In genomic region chr17:6617689-6618400, GRCm38 (mm10) we compare ENCODE assay signal across 9 mouse cellular contexts. TPM values are rescaled to one million over a fixed set of nuclear protein-coding genes. Genes with fewer than 3 reads are reported as not detected.
A peak's percentile ranks its signal among the peaks of the same experiment; 100 is the strongest.
DNase-seq lines count a peak whose midpoint lies in the region; ATAC-seq lines count a peak whose summit lies in the region.
"Not testable (repeated sequence)": the region's sequence is repeated elsewhere in the genome, so short reads cannot be mapped to it uniquely, and the experiment has no call there.
"Had no signal": no experiment of that assay in that cellular context is flagged by ENCODE, and none has a peak within 500 bp of the region (broad histone marks: within the 10 kb centered on the region; RNA-seq: fewer than 3 reads in every experiment).

No protein-coding gene starts in this region.

- not testable (repeated sequence) for H3K4me2 ChIP-seq in heart, embryonic 16.5 days (ENCODE audit: low read depth, low read length); intestine, embryonic 14.5 days (ENCODE audit: low read length); kidney, embryonic 15.5 days; liver, embryonic 11.5 days; liver, embryonic 16.5 days (ENCODE audit: low read depth, low read length); midbrain, embryonic 16.5 days (ENCODE audit: low read length); stomach, embryonic 16.5 days (ENCODE audit: low read depth, low read length)

- H3K9ac ChIP-seq in heart, embryonic 16.5 days (ENCODE audit: low read length); intestine, embryonic 14.5 days (ENCODE audit: low read length); kidney, embryonic 15.5 days; liver, embryonic 11.5 days (ENCODE audit: low read depth, low read length); liver, embryonic 16.5 days (ENCODE audit: low read depth, low read length); midbrain, embryonic 16.5 days (ENCODE audit: low read depth, low read length); stomach, embryonic 16.5 days (ENCODE audit: low read length): not testable (repeated sequence)

- not testable (repeated sequence) for DNase-seq in intestine, embryonic 14.5 days (ENCODE audit: low spot score); liver, embryonic 11.5 days (ENCODE audit: low spot score)

- not testable (repeated sequence) for H3K36me3 ChIP-seq in heart, embryonic 16.5 days (ENCODE audit: control insufficient read depth, insufficient read depth); intestine, embryonic 14.5 days (ENCODE audit: control insufficient read depth, insufficient read depth, low read length); kidney, embryonic 15.5 days; liver, embryonic 11.5 days (ENCODE audit: control insufficient read depth, insufficient read depth, low read length); liver, embryonic 16.5 days (ENCODE audit: control insufficient read depth, insufficient read depth); midbrain, embryonic 16.5 days (ENCODE audit: control insufficient read depth, insufficient read depth, low read length); stomach, embryonic 16.5 days (ENCODE audit: control insufficient read depth, insufficient read depth, low read length)

- not testable (repeated sequence) for H3K27me3 ChIP-seq in heart, embryonic 16.5 days (ENCODE audit: control insufficient read depth, insufficient read depth, low read length); intestine, embryonic 14.5 days (replicated peaks; ENCODE audit: control insufficient read depth, insufficient read depth, low read length); kidney, embryonic 15.5 days; liver, embryonic 11.5 days (replicated peaks; ENCODE audit: control insufficient read depth, insufficient read depth, low read length); liver, embryonic 16.5 days (ENCODE audit: control insufficient read depth, insufficient read depth, low read depth, low read length); midbrain, embryonic 16.5 days (ENCODE audit: control insufficient read depth, insufficient read depth, low read depth, low read length); stomach, embryonic 16.5 days (ENCODE audit: control insufficient read depth, insufficient read depth, low read length)

- H3K27ac ChIP-seq in heart, embryonic 16.5 days (ENCODE audit: low read length); intestine, embryonic 14.5 days (ENCODE audit: low read depth); kidney, embryonic 15.5 days; liver, embryonic 11.5 days (ENCODE audit: low read depth, low read length); liver, embryonic 16.5 days (ENCODE audit: low read length); midbrain, embryonic 16.5 days (ENCODE audit: low read length); stomach, embryonic 16.5 days (ENCODE audit: low read length): not testable (repeated sequence)

- WGBS in heart, embryonic 16.5 days: 74% methylated on average over 5 of the region's 13 CpGs
- WGBS in intestine, embryonic 14.5 days: 37% methylated on average over 7 of the region's 13 CpGs
- 24% methylated on average over 9 of the region's 13 CpGs for WGBS in kidney, embryonic 15.5 days
- WGBS in liver, embryonic 11.5 days: 52% methylated on average over 6 of the region's 13 CpGs
- WGBS in liver, embryonic 16.5 days (ENCODE audit: insufficient replicate concordance): 60% methylated on average over 7 of the region's 13 CpGs
- 73% methylated on average over 6 of the region's 13 CpGs for WGBS in midbrain, embryonic 16.5 days
- WGBS in stomach, embryonic 16.5 days: 45% methylated on average over 7 of the region's 13 CpGs

- H3K4me3 ChIP-seq in heart, embryonic 16.5 days (ENCODE audit: low read length); intestine, embryonic 14.5 days (ENCODE audit: low read depth, low read length); kidney, embryonic 15.5 days (replicated peaks); liver, embryonic 11.5 days (ENCODE audit: low read depth, low read length); liver, embryonic 16.5 days (ENCODE audit: low read depth, low read length); midbrain, embryonic 16.5 days (ENCODE audit: low read depth, low read length); stomach, embryonic 16.5 days (replicated peaks; ENCODE audit: low read length): not testable (repeated sequence)

- H3K9me3 ChIP-seq in heart, embryonic 16.5 days (replicated peaks; ENCODE audit: control insufficient read depth, low read length); intestine, embryonic 14.5 days (ENCODE audit: control insufficient read depth, low read length); kidney, embryonic 15.5 days (replicated peaks); liver, embryonic 11.5 days (ENCODE audit: control insufficient read depth, low read length); liver, embryonic 16.5 days (replicated peaks; ENCODE audit: control insufficient read depth, low read length); midbrain, embryonic 16.5 days (replicated peaks; ENCODE audit: control insufficient read depth, low read length, poor library complexity, severe bottlenecking); stomach, embryonic 16.5 days (replicated peaks; ENCODE audit: control insufficient read depth, low read length): not testable (repeated sequence)

- H3K4me1 ChIP-seq in heart, embryonic 16.5 days (ENCODE audit: control insufficient read depth, insufficient read depth, low read length); intestine, embryonic 14.5 days (replicated peaks; ENCODE audit: control insufficient read depth, insufficient read depth, low read length); kidney, embryonic 15.5 days; liver, embryonic 11.5 days (replicated peaks; ENCODE audit: control insufficient read depth, insufficient read depth, low read length); liver, embryonic 16.5 days (ENCODE audit: control insufficient read depth, low read depth, low read length); midbrain, embryonic 16.5 days (ENCODE audit: control insufficient read depth, insufficient read depth, low read length); stomach, embryonic 16.5 days (ENCODE audit: control insufficient read depth, insufficient read depth, low read length): not testable (repeated sequence)

- peak; percentile 28; the same call in 1 of the 2 replicates for ATAC-seq in heart, embryonic 16.5 days (replicated peaks; ENCODE audit: extremely low read depth, insufficient read depth, low FRiP score)
- ATAC-seq in intestine, embryonic 14.5 days (replicated peaks; ENCODE audit: low FRiP score, low TSS enrichment, low read depth): peak; percentile 73
- ATAC-seq in kidney, embryonic 15.5 days (replicated peaks; ENCODE audit: low FRiP score): peak; percentile 71
- peak; percentile 58 for ATAC-seq in liver, embryonic 11.5 days (replicated peaks; ENCODE audit: low FRiP score)
- peak; percentile 74 for ATAC-seq in liver, embryonic 16.5 days (ENCODE audit: low read depth)
- 0 out of 2 replicates have a peak, but pooled peaks have one; percentile 28 for ATAC-seq in midbrain, embryonic 16.5 days
- peak; percentile 71 for ATAC-seq in stomach, embryonic 16.5 days (ENCODE audit: insufficient read depth, low FRiP score)

RNA-seq across cellular contexts. Expression of gene Dynlt1c, which starts 16.4 kb away (rescaled TPM):
- 27.9 and 28.4 TPM in 2 replicates for polyA plus RNA-seq in heart, embryonic 16.5 days (2015; fragmentation: Nextera tagmentation; extraction: Ambion mirVana)
- polyA plus RNA-seq in intestine, embryonic 14.5 days (2014; fragmentation: Nextera tagmentation; extraction: Ambion mirVana): 36.1 and 44.8 TPM in 2 replicates
- 41.7 and 46.3 TPM in 2 replicates for polyA plus RNA-seq in kidney, embryonic 15.5 days (2015; fragmentation: Nextera tagmentation; extraction: Ambion mirVana)
- 16.7 and 20.2 TPM in 2 replicates for polyA plus RNA-seq in liver, embryonic 11.5 days (2014; fragmentation: Nextera tagmentation; extraction: Ambion mirVana)
- 8.5 and 9.3 TPM in 2 replicates for polyA plus RNA-seq in liver, embryonic 16.5 days (2015; fragmentation: Nextera tagmentation; extraction: Ambion mirVana)
- polyA plus RNA-seq in midbrain, embryonic 16.5 days (2015; fragmentation: Nextera tagmentation; extraction: Ambion mirVana): 61.5 and 73.2 TPM in 2 replicates
- polyA plus RNA-seq in stomach, embryonic 16.5 days (2015; fragmentation: Nextera tagmentation; extraction: Ambion mirVana): 34.9 and 35.7 TPM in 2 replicates

RNA-seq across cellular contexts. Expression of gene Dynlt1f, which starts 37.9 kb away (rescaled TPM):
- 181 and 182 TPM in 2 replicates for polyA plus RNA-seq in heart, embryonic 16.5 days (2015; fragmentation: Nextera tagmentation; extraction: Ambion mirVana)
- polyA plus RNA-seq in intestine, embryonic 14.5 days (2014; fragmentation: Nextera tagmentation; extraction: Ambion mirVana): 323 and 326 TPM in 2 replicates
- 234 and 259 TPM in 2 replicates for polyA plus RNA-seq in kidney, embryonic 15.5 days (2015; fragmentation: Nextera tagmentation; extraction: Ambion mirVana)
- 182 and 183 TPM in 2 replicates for polyA plus RNA-seq in liver, embryonic 11.5 days (2014; fragmentation: Nextera tagmentation; extraction: Ambion mirVana)
- 64.6 and 76.0 TPM in 2 replicates for polyA plus RNA-seq in liver, embryonic 16.5 days (2015; fragmentation: Nextera tagmentation; extraction: Ambion mirVana)
- 224 and 243 TPM in 2 replicates for polyA plus RNA-seq in midbrain, embryonic 16.5 days (2015; fragmentation: Nextera tagmentation; extraction: Ambion mirVana)
- polyA plus RNA-seq in stomach, embryonic 16.5 days (2015; fragmentation: Nextera tagmentation; extraction: Ambion mirVana): 211 and 215 TPM in 2 replicates

RNA-seq across cellular contexts. Expression of gene Sytl3, which starts 41.0 kb away (rescaled TPM):
- 2.6 and 5.2 TPM in 2 replicates for polyA plus RNA-seq in heart, embryonic 16.5 days (2015; fragmentation: Nextera tagmentation; extraction: Ambion mirVana)
- 0.47 and 0.60 TPM in 2 replicates for polyA plus RNA-seq in intestine, embryonic 14.5 days (2014; fragmentation: Nextera tagmentation; extraction: Ambion mirVana)
- 1.1 and 1.2 TPM in 2 replicates for polyA plus RNA-seq in kidney, embryonic 15.5 days (2015; fragmentation: Nextera tagmentation; extraction: Ambion mirVana)
- polyA plus RNA-seq in liver, embryonic 11.5 days (2014; fragmentation: Nextera tagmentation; extraction: Ambion mirVana): not detected in 2 replicates
- polyA plus RNA-seq in liver, embryonic 16.5 days (2015; fragmentation: Nextera tagmentation; extraction: Ambion mirVana): 0.18 and 0.28 TPM in 2 replicates
- 0.57 and 0.82 TPM in 2 replicates for polyA plus RNA-seq in midbrain, embryonic 16.5 days (2015; fragmentation: Nextera tagmentation; extraction: Ambion mirVana)
- polyA plus RNA-seq in stomach, embryonic 16.5 days (2015; fragmentation: Nextera tagmentation; extraction: Ambion mirVana): 1.1 and 1.3 TPM in 2 replicates
- polyA plus RNA-seq: embryonic facial prominence, embryonic 10.5 days; Patski had no signal
